Mouse (Mus musculus) cortical plate, adult 2 months (tissue): ENCODE measurements at regions not wholly inside any gene's neighbourhood (a gene's known extent, or its start where the extent isn't known, plus 50 kb on each side); places are given as distances from the start of the nearest gene placed in this dataset.

Source experiments
- CTCF ChIP-seq: fragments of 200-500 bp; IDR thresholded peaks from 2 replicates; pipeline ENCODE4 v1.5.1; 2011; ENCODE audit warnings: mild to moderate bottlenecking, control low read depth, low read length; ENCODE audit not compliant: insufficient read depth; ENCODE audit errors: extremely low read depth
- POLR2A ChIP-seq: fragments of 200-500 bp; IDR thresholded peaks from 2 replicates; pipeline ENCODE4 v1.6.1; 2011; ENCODE audit warnings: mild to moderate bottlenecking, low read length, control low read depth; ENCODE audit not compliant: insufficient read depth; ENCODE audit errors: extremely low read depth

DNA sequence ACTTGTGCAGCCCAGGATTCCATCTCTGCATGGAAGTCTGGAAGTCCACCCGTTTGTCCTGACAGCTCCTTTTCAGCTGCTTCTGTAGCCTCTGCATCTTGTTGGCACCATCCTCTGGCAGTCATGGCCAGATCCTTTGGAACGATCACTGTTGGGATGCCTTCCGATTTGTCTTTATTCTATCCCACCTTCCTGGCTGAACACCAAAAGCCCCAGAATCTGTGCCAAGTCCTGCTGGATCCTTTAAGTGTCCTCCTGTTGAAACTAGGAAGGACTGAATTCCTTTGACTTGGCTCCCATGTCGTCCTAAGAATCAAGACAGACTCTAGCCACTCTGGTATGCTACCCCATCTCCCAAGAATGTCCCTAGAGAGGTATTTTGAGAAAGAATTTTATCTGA, 201.3 kb downstream of the Tex36 start:
- TF ChIP-seq CTCF (no peak), POLR2A (no peak)
